Mouse (Mus musculus): Measurements from ENCODE around the gene Fzr1.
A peak's percentile ranks its signal among the peaks of the same experiment; 100 is the strongest.

The Fzr1 gene

DNA sequence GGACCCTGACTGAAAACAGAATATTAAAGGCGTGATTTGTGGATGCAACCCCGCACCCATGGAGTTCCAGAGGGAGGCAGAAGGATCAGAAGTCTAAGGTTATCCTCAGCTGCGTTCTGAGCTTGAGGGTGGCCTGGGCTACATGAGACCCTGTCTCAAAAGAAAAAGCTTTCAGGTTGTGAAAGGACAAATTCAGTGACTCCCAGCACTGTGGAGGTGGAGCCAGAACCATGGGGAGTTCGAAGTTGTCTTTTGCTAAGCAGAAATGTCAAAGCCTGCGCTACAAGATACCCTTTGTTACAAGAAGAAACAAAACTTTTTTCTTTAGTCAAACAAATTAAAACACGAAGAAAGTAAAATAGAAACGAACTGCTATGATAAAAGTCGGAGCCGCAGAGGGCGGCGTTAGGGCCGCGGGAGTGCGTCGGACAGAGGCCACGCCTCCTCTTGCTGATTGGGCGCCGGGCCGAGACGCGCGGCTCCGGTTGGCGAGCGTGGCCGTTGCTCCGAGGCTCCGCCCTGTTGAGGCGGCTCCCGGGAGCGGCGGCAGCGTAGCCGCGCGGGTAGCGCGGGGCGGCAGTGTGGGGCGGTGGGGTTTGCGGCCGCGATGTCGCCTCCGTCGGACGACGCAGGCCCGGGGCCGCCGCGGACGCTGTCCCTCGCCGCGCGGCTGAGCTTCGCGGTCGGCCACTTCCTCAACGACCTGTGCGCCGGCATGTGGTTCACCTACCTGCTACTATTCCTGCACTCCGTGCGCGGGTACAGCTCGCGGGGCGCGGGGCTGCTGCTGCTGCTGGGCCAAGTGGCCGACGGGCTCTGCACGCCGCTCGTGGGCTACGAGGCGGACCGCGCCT is 21.1 kb downstream of the Fzr1 start, which contains the start of gene Mfsd12:
TSS of gene Mfsd12 (plus strand) at position 501 of the 854 bp plus-strand sequence.
- DNase-seq (ENCODE audit: extremely low spot score, low spot score) = peak; percentile 85

DNA sequence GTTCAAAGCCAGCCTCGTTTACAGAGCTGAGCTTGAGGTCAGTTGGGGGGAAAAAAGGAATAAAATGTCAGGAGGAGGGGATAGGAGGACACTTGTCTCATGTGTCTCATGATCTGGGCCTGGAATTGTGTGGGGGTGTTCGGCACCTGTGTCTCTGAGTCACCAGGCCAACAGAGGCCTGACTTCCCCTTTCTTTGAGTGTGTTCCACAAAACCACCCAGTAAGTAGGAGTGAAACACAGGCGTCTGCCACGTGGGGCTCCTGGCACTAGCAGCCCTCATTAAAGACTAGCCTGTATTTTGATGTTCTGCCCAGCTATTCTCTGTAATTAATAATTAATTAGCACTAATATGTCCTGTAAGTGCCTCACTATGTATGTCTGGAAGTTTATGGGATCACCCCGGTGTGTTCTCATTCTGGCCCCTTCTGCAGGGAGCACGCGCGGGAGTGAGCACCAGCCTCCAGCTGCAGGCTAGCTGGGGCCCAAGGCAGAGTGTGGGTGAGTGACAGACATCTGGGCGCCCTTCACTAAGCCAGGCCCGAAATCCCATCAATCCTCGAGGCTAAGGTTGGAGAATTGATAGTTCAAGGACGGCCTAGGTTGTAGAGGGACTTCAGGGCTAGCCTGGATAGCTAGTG is 21.8 kb downstream of the Fzr1 start:
- no peak for DNase-seq (ENCODE audit: extremely low spot score, low spot score)

- no peak for DNase-seq (ENCODE audit: extremely low spot score, low spot score)
Measured at GRCm38 (mm10) chr10:81355533-81355932, 22.8 kb downstream of the Fzr1 start.

GRCm38 (mm10) chr10:81354738-81355477 is 23.4 kb downstream of the Fzr1 start:
- DNase-seq (ENCODE audit: extremely low spot score, low spot score) = no peak

DNA sequence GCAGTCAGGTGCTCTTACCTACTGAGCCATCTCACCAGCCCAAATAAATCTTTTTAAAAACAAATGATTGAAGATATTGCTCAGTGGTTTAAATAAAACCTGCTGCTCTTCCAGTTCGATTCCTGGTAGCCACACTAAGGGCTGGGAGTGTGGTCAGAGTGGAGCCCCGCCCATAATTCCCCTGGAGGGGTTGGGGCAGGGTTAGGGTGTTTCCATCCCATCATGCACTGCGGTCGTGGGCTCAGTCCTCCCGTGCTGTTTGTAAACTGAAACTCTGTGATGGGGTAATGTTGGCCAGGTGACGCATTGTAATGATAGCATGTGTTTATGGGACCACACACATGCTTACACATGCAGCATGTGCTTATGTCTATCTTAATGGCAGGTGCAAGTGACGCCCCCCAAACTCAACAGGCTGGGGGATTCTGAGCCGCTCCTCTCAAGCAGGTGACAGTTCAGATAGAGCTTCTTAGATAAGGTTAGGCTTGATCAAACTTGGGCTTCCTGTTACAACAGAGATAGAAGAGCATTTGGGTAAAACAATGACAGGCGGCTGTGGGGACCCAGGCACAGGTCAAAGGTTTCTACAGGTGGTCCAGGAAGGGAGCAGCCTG is 26.5 kb downstream of the Fzr1 start:
- DNase-seq (ENCODE audit: extremely low spot score, low spot score) = no peak

- peak; percentile 96 for DNase-seq (ENCODE audit: extremely low spot score, low spot score)
Measured at GRCm38 (mm10) chr10:81350351-81351063, 27.8 kb downstream of the Fzr1 start, which contains the start of gene Hmg20b. TSS of gene Hmg20b (minus strand) at chr10:81350480.

DNA sequence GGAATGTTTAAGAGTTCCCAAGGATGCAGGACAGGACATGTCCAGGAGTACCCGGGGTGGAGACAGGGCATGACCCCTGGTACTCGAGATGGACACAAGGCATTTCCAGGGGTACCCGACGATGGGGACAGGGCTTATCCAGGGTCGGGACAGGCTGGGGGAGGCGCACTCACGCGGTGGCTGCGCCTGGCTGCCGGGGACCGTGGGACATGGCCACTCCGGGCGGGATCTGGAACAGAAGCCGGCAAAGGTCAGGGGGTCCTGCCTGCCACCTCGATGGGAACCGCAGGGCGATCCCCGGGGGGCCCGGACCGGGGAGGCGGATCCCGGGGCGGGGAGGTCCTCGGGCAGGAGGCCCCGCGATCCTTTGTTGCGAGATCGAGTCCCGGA is 28.4 kb downstream of the Fzr1 start:
- no peak for DNase-seq (ENCODE audit: extremely low spot score, low spot score)

- DNase-seq (ENCODE audit: extremely low spot score, low spot score) = no peak
Measured at GRCm38 (mm10) chr10:81349146-81349545, 29.2 kb downstream of the Fzr1 start.

DNA sequence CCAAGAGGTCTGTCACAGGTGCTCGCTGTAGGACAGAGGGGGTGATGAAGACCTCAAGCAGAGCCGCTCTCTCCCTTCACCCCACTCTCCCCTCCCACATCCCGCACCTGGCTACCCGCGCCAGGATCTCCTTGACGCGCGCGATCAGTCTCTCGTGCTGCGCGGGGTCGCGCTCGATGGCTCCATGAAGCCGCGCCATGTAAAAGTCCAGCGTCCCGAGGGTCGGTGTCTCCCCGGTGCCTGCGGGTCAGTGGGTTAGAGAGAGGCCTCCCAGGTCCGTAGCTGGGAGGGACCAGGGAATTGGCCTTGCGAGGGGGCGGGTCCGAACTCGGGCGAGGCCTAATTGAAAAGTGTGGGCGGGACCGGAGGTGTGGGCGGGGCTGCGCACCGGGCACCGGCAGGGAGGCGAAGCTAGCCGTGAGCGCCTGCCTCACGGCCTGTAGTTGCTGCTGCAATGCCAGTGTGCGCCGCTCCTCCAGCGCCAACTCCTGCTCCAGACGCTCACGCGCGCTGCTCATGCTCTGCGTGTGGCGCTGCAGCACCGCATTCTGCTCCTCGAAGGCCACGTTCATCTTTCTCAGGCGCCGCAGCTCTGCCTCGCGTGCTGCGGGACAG is 31.8 kb downstream of the Fzr1 start:
- DNase-seq (ENCODE audit: extremely low spot score, low spot score) = peak; percentile 67

- DNase-seq (ENCODE audit: extremely low spot score, low spot score) = no peak
Measured at GRCm38 (mm10) chr10:81345162-81345534, 33.2 kb downstream of the Fzr1 start.

- DNase-seq (ENCODE audit: extremely low spot score, low spot score) = no peak
Measured at GRCm38 (mm10) chr10:81344421-81345161, 33.7 kb downstream of the Fzr1 start.

- DNase-seq (ENCODE audit: extremely low spot score, low spot score) = no peak
Measured at GRCm38 (mm10) chr10:81342686-81343505, 35.4 kb downstream of the Fzr1 start, which contains the start of gene Gipc3. TSS of gene Gipc3 (minus strand) at chr10:81343266.

DNA sequence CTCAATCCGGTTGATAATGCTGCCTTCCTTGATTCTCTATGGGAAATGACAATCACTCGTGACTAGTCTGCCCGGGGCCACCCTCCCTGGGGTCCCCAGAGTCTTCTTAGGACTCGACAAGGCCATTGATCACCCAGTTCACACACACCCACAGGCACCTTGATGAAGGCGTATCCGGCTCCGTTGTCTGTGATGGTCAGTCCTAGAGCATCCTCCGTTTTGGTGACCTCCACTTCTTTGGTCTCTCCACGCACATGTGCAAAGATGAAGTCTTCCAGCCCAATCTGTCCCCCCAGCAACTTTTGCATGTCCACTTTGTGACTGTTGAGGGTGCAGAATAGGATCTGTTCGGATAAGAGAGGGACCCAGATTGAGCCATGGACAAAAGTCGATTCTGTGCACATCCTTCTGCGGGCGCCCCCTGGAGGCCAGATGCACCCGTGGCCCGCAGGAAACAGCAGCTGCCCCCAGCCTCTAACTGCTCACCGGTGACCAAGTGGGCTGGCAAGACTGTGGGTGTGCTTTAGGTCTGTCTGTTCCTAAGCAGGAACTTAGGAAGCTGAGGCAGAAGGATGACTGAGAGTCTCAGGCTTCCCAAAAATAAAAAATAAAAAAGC is 36.9 kb downstream of the Fzr1 start:
- DNase-seq (ENCODE audit: extremely low spot score, low spot score) = peak; percentile 79

- no peak for DNase-seq (ENCODE audit: extremely low spot score, low spot score)
Measured at GRCm38 (mm10) chr10:81340551-81341332, 37.6 kb downstream of the Fzr1 start.

DNA sequence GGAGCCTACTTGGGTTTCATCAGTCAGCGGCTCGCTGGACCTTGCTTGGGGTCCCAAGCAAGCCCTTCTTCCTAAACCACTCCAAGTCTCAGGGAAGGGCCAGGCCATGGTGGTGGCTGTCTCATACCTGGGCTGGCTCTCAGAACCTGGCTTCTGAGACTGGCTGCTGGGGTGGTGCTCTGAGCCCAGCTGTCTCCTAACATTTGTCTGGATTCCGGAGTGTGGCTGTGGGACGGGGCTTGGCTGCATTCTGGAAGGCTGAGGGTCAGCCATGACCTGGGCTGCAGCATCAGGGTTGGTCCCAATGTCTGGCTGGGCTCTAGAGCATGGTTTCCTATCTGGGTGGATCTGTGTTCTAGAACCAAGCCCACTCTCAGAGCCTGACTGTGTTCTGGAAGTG is 41.8 kb downstream of the Fzr1 start:
- no peak for DNase-seq (ENCODE audit: extremely low spot score, low spot score)

GRCm38 (mm10) chr10:81335393-81336340 is 42.6 kb downstream of the Fzr1 start:
- peak; percentile 49 for DNase-seq (ENCODE audit: extremely low spot score, low spot score)

All from neural tube, embryonic 10.5 days (tissue).